Mouse (Mus musculus) liver, embryonic 13.5 days (tissue): Measurements from ENCODE around the gene Arhgap29. TPM values are rescaled to one million over a fixed set of nuclear protein-coding genes. Genes with fewer than 3 reads are reported as not detected.

Experiments
- ATAC-seq: fragments of 200-750 bp; cut with Nextera tagmentation; 2 replicates; pipeline ENCODE4 v1.8.0; 2017; ENCODE audit warnings: low read depth, mild to moderate bottlenecking, moderate number of reproducible peaks, moderate library complexity
- DNase-seq: peaks from one replicate; pipeline ENCODE4 v3.0.0; 2022
- H3K27ac ChIP-seq: fragments of 300-500 bp; sonication (generic); 2 replicates; pipeline ENCODE4 v1.5.1; 2015; ENCODE audit warnings: moderate library complexity, mild to moderate bottlenecking, inconsistent platforms
- H3K27me3 ChIP-seq: fragments of 300-500 bp; sonication (generic); 2 replicates; pipeline ENCODE4 v1.6.1; 2015; ENCODE audit warnings: mild to moderate bottlenecking, inconsistent platforms
- H3K36me3 ChIP-seq: fragments of 300-500 bp; sonication (generic); 2 replicates; pipeline ENCODE4 v1.6.1; 2015; ENCODE audit warnings: mild to moderate bottlenecking, inconsistent platforms
- H3K4me1 ChIP-seq: fragments of 300-500 bp; sonication (generic); replicated peaks from 2 replicates; pipeline ENCODE4 v1.6.1; 2015; ENCODE audit warnings: inconsistent platforms
- H3K4me2 ChIP-seq: fragments of 300-500 bp; sonication (generic); 2 replicates; pipeline ENCODE4 v1.6.1; 2015; ENCODE audit warnings: inconsistent platforms, mild to moderate bottlenecking, moderate library complexity
- H3K4me3 ChIP-seq: fragments of 300-500 bp; sonication (generic); replicated peaks from 2 replicates; pipeline ENCODE4 v1.5.1; 2015; ENCODE audit warnings: mild to moderate bottlenecking, inconsistent platforms
- H3K9ac ChIP-seq: fragments of 300-500 bp; sonication (generic); 2 replicates; pipeline ENCODE4 v1.6.1; 2015; ENCODE audit warnings: mild to moderate bottlenecking, inconsistent platforms
- H3K9me3 ChIP-seq: fragments of 300-500 bp; sonication (generic); replicated peaks from 2 replicates; pipeline ENCODE4 v1.6.1; 2016; ENCODE audit warnings: inconsistent platforms
- WGBS: fragments of 180-500 bp; shearing (Covaris S2); methylation state at CpG from one replicate; pipeline ENCODE4 v1.1.7; 2015; ENCODE audit not compliant: insufficient replicate concordance; 5-methylcytosine and 5-hydroxymethylcytosine counted together
- polyA plus RNA-seq: library from polyadenylated mRNA; unstranded; fragments of >200 nt; fragmentation: Nextera tagmentation; extraction: Ambion mirVana; gene quantifications from 2 replicates; pipeline ENCODE4 v1.2.1, GENCODE M21; 2015

Arhgap29 gene
- polyA plus RNA-seq, 1 experiment from 2014 or later, result 5.2 TPM

DNA sequence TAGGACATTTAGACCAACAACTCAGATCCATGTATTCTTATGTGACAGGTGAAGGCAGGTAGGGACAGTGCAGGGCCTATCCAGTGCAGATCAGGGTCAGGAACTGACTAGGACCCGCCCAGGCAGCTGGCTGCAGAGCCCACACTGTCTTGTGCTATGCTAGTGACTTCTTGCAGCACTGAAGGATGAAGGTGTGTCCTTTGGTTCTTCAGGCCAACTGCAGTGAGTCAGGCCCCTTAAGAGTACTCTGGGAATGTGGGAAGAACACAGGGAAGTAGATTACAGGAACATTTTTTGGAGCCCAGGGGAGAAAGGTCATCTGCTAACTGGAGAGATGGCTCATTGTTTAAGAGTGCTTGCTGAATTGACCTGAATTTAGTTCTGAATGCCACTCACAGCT is 60.1 kb downstream of the Arhgap29 start:
- WGBS, result 54% methylated on average over 1 of the region's 1 CpGs
- Histone ChIP-seq H3K9ac (no peak overlapping the region), H3K36me3 (peaks cover 28% of the 10 kb centered on the region), H3K27ac (no peak overlapping the region), H3K27me3 (no peaks in the 10 kb centered on the region), H3K4me1 (no peaks in the 10 kb centered on the region), H3K9me3 (no peaks in the 10 kb centered on the region), H3K4me3 (no peak overlapping the region), H3K4me2 (no peak overlapping the region)
- 0 out of 2 replicates have a peak, but pooled peaks have one; percentile 31 for ATAC-seq
- no peak for DNase-seq

DNA sequence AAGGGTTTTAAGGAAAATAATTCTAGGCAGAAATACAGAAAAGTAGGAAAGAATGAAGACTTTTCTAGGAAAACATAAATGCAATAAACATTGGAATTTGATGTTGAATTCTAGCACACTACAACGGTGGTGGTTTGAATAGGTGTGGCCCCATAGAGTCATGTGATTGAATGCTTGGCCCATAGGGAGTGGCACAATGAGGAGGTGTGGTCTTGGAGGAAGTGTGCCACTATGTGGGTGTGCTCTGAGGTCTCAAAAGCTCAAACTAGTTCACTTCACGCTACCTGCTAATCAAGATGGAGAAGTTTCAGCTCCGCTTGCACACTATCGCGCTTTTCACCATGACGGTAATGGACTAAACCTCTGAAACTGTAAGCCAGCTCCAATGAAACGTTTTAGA is 66.1 kb downstream of the Arhgap29 start:
- Histone ChIP-seq H3K27ac (no peak overlapping the region), H3K36me3 (peaks cover 9% of the 10 kb centered on the region; the same call in 1 of the 2 replicates), H3K9ac (no peak overlapping the region), H3K4me1 (no peaks in the 10 kb centered on the region), H3K4me3 (no peak overlapping the region), H3K4me2 (no peak overlapping the region), H3K9me3 (no peaks in the 10 kb centered on the region), H3K27me3 (no peaks in the 10 kb centered on the region)
- 81% methylated on average over 7 of the region's 7 CpGs for WGBS
- DNase-seq (no peak), ATAC-seq (no peak)

DNA sequence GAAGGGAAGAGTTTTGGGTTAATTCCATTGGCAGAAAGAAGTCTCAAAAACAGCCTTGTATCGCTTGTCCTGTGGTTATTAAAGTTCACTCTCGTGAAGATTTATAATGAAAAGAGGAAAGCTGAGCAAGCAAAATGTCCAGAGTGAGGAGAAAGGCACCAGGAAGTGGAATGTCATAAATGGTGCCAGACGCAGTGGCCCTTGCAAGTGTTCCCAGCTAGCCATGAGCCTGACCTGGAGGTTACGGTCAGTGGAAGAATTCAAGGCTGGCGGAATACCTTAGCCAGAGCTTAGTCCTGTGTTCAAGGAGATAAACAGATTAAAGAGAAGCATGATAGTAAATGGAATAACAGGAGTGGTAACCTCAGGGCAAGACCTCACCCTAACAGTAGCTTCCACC is 66.8 kb downstream of the Arhgap29 start:
- no peak overlapping the region for H3K4me2 ChIP-seq
- no peaks in the 10 kb centered on the region for H3K27me3 ChIP-seq
- H3K36me3 ChIP-seq, result 0 out of 2 replicates have a peak, but pooled peaks cover 6% of the 10 kb centered on the region
- no peak for ATAC-seq
- H3K27ac ChIP-seq, result no peak overlapping the region
- H3K4me3 ChIP-seq, result no peak overlapping the region
- no peaks in the 10 kb centered on the region for H3K9me3 ChIP-seq
- no peak overlapping the region for H3K9ac ChIP-seq
- 75% methylated on average over 5 of the region's 5 CpGs for WGBS
- DNase-seq, result no peak
- no peaks in the 10 kb centered on the region for H3K4me1 ChIP-seq

DNA sequence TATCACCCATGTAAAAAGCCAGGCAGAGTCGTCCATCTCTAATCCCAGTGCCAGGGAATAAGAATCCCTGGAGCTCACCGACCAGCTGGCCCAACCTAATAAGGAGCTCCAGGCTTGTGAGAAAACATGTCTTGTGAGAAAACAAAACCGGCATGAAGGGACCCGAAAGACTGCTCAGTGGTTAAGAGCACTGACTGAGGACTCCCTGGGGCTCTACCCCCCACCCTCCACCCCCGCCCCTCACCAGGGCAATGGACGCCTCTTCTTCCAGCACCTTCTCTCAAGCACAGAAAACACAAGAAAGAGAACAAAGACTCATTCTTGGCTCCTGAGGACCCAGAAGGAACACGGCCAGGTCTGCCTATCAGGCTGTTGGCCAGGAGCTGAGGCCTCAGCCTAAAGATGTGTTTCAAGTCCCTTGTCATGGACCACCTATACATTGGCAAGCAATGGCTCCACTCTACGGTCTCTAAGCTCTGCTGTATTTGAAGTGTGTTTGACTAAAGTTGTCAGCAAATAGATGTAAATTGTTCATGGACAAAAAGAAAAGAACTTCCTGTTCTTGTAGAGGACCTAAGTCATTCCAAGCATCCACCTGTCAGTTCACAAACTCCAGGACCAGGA is 68.8 kb downstream of the Arhgap29 start:
- Histone ChIP-seq H3K27ac (no peak overlapping the region), H3K9ac (no peak overlapping the region), H3K4me1 (no peaks in the 10 kb centered on the region), H3K9me3 (no peaks in the 10 kb centered on the region), H3K4me2 (no peak overlapping the region), H3K4me3 (no peak overlapping the region), H3K36me3 (no peaks in the 10 kb centered on the region), H3K27me3 (no peaks in the 10 kb centered on the region)
- no peak for ATAC-seq
- 77% methylated on average over 8 of the region's 8 CpGs for WGBS
- no peak for DNase-seq

DNA sequence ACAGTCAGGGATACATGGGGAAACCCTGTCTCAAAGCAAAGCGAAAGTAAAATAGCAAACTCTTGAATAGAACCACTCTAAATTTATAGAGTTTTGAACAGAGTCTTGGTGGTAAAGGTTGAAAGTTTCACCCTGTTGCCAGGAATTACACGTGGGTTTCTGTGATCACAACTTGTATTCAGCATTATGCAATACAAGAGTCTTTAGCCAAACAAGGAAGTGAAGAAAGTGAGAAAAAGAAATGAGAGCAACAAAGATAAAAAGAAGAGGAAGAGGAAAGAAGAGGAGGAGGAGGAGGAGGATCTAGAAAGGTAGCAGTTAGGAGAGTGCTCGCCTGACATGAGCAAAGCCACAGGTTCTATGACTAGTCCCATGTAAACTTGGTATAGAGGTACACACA is 70.0 kb downstream of the Arhgap29 start:
- WGBS, result 43% methylated on average over 3 of the region's 3 CpGs
- Histone ChIP-seq H3K27me3 (no peaks in the 10 kb centered on the region), H3K36me3 (no peaks in the 10 kb centered on the region), H3K9me3 (no peaks in the 10 kb centered on the region), H3K4me2 (no peak overlapping the region), H3K4me3 (no peak overlapping the region), H3K4me1 (no peaks in the 10 kb centered on the region), H3K9ac (no peak overlapping the region), H3K27ac (no peak overlapping the region)
- no peak for DNase-seq
- no peak for ATAC-seq

DNA sequence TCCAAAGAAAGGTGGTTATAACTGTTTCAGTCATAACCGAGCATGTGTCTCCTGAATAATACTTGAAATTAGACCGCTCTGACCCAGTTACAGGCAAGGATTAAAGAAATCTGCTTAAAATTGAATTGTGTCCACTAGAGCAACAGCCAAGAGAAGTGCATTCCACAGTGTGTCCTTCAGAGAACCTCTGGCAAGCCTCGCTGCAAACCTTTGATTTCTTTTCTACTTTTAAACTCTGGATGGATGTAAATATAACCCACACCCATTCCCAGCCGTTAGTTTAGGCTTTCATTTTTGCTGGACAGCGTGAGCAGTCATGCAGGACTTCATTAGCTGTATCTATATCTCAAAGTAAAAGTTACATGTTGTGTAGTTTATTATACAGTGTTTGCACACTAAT is 74.3 kb downstream of the Arhgap29 start:
- WGBS, result 61% methylated on average over 5 of the region's 5 CpGs
- ATAC-seq (no peak), DNase-seq (no peak)
- Histone ChIP-seq H3K4me1 (no peaks in the 10 kb centered on the region), H3K27ac (no peak overlapping the region), H3K36me3 (no peaks in the 10 kb centered on the region), H3K4me3 (no peak overlapping the region), H3K4me2 (no peak overlapping the region), H3K27me3 (no peaks in the 10 kb centered on the region), H3K9ac (no peak overlapping the region), H3K9me3 (no peaks in the 10 kb centered on the region)

DNA sequence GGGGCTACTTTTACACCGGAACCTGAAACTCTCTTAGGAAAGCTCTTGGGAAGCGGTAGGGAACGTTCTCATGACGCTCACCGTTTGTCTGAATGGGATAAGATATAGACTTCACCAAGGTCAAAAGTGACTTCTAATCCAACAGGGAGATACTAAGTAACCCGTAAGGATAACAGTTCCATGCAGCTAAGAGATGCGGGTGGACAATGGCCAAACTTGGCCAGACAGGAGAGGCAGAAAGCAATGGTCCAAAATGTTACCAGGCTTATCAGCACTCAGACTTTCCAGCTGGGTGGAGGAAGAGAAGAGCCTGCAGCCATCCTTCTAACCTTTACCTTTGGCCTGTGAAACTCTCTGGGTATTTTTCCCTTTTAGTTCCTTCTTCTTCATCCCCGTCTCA is 75.4 kb downstream of the Arhgap29 start:
- H3K36me3 ChIP-seq, result no peaks in the 10 kb centered on the region
- 78% methylated on average over 8 of the region's 8 CpGs for WGBS
- H3K9me3 ChIP-seq, result no peaks in the 10 kb centered on the region
- no peak overlapping the region for H3K4me3 ChIP-seq
- no peak overlapping the region for H3K4me2 ChIP-seq
- H3K27me3 ChIP-seq, result no peaks in the 10 kb centered on the region
- ATAC-seq, result no peak
- no peaks in the 10 kb centered on the region for H3K4me1 ChIP-seq
- no peak for DNase-seq
- no peak overlapping the region for H3K27ac ChIP-seq
- H3K9ac ChIP-seq, result no peak overlapping the region

DNA sequence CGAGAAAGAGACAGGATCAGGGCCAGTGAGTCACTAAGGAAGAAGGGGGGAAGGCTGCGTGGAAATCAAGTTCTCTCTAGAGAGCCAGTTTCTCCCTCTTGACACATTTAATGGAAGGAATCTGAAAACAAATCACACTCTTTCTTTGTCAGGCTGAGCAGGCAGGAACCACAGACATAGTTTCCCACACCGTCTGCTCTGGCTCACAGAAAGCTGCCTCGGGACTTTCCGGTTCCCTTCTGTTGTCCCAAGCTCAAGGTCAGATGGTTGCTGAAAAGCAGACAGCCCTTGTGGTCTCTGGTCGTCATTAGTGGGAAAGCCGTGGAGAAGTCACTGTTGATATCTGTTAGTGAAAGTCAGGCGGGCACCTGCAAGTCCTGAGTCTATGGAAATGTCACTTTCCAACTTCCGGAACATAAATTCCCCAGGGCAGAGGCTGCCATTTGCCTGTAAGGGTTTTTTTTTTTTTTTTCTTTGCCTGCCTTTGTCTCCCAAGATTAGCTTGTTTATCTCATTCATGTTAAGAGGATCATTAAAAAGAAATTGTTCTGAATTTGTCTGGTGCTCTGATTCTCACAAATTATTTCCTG is 81.0 kb downstream of the Arhgap29 start:
- ATAC-seq (no peak), DNase-seq (no peak)
- no peaks in the 10 kb centered on the region for H3K36me3 ChIP-seq
- H3K27ac ChIP-seq, result 0 out of 2 replicates have a peak overlapping the region, but pooled peaks have one; percentile 29
- H3K27me3 ChIP-seq, result no peaks in the 10 kb centered on the region
- H3K9me3 ChIP-seq, result no peaks in the 10 kb centered on the region
- WGBS, result 42% methylated on average over 9 of the region's 9 CpGs
- no peak overlapping the region for H3K4me3 ChIP-seq
- 0 out of 2 replicates have a peak, but pooled peaks cover 5% of the 10 kb centered on the region for H3K4me1 ChIP-seq
- H3K9ac ChIP-seq, result no peak overlapping the region
- H3K4me2 ChIP-seq, result no peak overlapping the region

DNA sequence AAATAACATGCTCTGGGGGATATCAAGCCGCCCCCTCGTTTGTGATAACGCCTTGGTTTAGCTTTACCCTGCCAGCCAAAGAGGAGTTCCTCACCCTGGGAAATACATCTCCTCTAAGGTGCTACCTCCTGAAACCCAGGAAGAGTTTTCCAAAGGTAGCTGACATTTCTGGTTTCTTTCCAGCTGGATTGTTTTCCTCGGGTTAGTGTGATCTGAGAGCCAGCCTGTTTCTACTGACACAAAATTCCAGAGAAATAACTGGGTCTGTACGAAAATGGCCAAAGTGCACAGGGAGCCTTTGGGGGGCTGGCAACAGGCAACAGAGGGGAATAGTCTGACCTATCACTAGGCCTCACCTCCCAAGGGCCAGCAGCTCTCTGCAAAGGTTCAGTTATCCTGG is 81.9 kb downstream of the Arhgap29 start:
- Histone ChIP-seq H3K27ac (no peak overlapping the region), H3K4me3 (no peak overlapping the region), H3K4me2 (no peak overlapping the region), H3K9me3 (no peaks in the 10 kb centered on the region), H3K9ac (no peak overlapping the region), H3K4me1 (0 out of 2 replicates have a peak, but pooled peaks cover 5% of the 10 kb centered on the region), H3K27me3 (no peaks in the 10 kb centered on the region), H3K36me3 (no peaks in the 10 kb centered on the region)
- no peak for DNase-seq
- 60% methylated on average over 5 of the region's 5 CpGs for WGBS
- ATAC-seq, result no peak

DNA sequence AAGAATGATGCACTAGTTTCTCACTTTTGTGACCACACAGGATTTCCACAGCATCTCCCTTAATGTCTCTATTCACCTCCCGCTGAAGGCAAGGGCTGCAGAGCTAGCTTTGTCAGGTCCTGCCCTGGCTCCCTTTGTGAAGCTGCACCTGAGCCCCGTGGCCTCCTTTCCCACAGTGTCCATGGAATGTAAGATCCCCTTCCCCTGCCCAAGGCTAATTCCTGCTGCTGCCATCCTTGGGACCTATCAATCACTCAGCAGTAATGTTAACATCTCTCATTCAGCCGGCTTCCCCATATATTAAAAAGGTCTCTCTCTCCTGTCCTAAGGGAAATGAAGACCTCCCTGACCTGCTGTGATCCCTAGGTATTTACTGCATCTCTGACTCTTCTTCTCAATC is 82.8 kb downstream of the Arhgap29 start:
- no peak for ATAC-seq
- H3K27ac ChIP-seq, result no peak overlapping the region
- no peaks in the 10 kb centered on the region for H3K27me3 ChIP-seq
- no peaks in the 10 kb centered on the region for H3K9me3 ChIP-seq
- no peak overlapping the region for H3K4me3 ChIP-seq
- 0 out of 2 replicates have a peak, but pooled peaks cover 5% of the 10 kb centered on the region for H3K4me1 ChIP-seq
- DNase-seq, result no peak
- H3K9ac ChIP-seq, result no peak overlapping the region
- 56% methylated on average over 3 of the region's 3 CpGs for WGBS
- H3K36me3 ChIP-seq, result no peaks in the 10 kb centered on the region
- no peak overlapping the region for H3K4me2 ChIP-seq

DNA sequence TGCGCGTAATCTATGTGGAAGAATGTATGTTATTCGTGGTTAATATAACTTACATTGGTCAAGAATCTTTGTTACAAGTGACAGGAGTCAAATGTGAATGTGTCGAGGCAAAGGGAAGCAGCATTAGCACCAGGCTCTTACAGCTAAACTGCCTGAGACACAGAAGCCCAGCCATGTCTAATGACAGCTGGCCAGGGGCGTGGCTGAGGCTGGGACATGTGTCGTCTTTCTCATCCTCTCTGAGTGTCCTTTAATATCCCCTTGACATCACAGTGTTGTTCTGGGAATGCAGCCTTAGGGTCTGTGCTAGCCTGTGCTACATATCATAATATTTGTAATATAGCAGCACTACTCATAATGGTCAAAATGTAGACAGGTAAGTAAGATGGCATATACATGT is 88.2 kb downstream of the Arhgap29 start:
- Histone ChIP-seq H3K9ac (no peak overlapping the region), H3K36me3 (no peaks in the 10 kb centered on the region), H3K4me3 (no peak overlapping the region), H3K4me2 (no peak overlapping the region), H3K27me3 (peaks cover 21% of the 10 kb centered on the region), H3K9me3 (no peaks in the 10 kb centered on the region), H3K27ac (no peak overlapping the region), H3K4me1 (peaks cover 7% of the 10 kb centered on the region)
- ATAC-seq, result no peak
- WGBS, result 61% methylated on average over 6 of the region's 6 CpGs
- no peak for DNase-seq

DNA sequence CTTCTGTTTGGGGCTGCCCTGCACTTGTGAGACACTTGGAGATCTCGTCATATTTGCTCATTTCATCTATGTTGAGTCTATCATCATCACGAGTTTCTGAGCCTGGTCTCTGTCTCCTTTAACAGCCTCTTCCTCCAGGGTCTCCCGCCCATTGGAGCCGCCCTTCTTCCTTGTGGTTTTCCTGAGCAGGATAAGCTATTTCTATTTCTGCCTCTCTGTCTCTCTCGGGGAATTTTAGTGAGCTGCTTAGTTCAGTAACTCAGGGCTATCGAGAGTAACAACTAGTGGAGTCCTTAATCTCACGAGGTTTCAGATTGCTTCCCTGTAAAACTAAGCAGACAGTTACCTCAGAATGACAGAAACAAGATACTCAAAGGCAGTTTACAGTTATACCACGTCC is 90.8 kb downstream of the Arhgap29 start:
- Histone ChIP-seq H3K9ac (no peak overlapping the region), H3K4me1 (peaks cover 9% of the 10 kb centered on the region), H3K4me3 (no peak overlapping the region), H3K4me2 (peak overlapping the region; percentile 15; the same call in 1 of the 2 replicates), H3K36me3 (no peaks in the 10 kb centered on the region), H3K9me3 (no peaks in the 10 kb centered on the region), H3K27me3 (peaks cover 25% of the 10 kb centered on the region), H3K27ac (no peak overlapping the region)
- 7% methylated on average over 8 of the region's 8 CpGs for WGBS
- DNase-seq, result no peak
- no peak for ATAC-seq
